Mouse (Mus musculus) adrenal gland (tissue): Measurements from ENCODE around the gene Zfp385b.

Experiments
- intact Hi-C: fragments of 180-260 bp; cut with DNase I; formaldehyde crosslinking; loops from one replicate; pipeline ENCODE4 v1.15.1; 2025
- long read RNA-seq, 2 experiments: library from polyadenylated mRNA; unstranded; transcript quantifications; one replicate each; pipeline ENCODE4 v2.0.0; 2020; ENCODE audit warnings: borderline replicate concordance in 1 of 2; ENCODE audit not compliant: insufficient replicate concordance in 1 of 2

The Zfp385b gene
- long read RNA-seq, experiment 1: 0 reads
- long read RNA-seq, experiment 2: 0 reads

DNA sequence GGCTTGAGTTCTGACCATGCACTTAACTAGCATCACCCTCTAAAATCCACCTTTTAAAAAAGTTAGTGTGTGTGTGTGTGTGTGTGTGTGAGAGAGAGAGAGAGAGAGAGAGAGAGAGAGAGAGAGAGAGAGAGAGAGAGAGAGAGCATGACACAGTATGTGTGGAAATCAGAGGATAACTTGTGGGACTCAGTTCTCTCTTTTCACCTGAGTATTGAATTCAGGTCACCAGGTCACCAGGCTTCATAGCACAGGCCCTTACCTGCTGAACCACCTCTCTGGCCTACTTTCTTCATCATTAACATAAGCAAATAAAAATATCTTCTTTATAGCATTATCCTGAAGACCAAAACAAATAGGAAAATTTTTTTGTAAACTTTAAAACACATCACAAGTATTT lies at the start of gene Zfp385b:
TSS of gene Zfp385b (minus strand) at position 101 of the 400 bp plus-strand sequence.
- intact Hi-C loops: no loop called here

DNA sequence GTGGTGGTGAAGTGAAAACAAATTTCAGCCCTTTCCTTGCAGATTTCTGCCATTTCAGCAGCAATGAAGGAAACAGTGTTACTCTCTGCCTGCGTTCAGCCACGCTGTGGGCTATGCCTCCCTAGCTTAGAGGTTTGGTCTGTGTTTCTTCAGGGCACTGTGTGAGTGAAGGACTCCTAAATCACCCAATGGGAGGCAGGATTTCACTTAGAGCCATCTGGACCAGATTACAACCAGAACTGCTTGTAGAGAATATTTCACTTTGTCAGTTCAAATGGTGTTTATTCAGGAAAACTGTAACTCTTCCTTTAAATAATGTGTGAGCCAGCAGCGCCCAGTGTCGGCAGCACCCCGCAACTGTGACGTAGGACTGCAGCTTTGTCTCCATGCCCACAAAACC lies 44.5 kb upstream of the Zfp385b start:
- intact Hi-C loops: no loop called here

DNA sequence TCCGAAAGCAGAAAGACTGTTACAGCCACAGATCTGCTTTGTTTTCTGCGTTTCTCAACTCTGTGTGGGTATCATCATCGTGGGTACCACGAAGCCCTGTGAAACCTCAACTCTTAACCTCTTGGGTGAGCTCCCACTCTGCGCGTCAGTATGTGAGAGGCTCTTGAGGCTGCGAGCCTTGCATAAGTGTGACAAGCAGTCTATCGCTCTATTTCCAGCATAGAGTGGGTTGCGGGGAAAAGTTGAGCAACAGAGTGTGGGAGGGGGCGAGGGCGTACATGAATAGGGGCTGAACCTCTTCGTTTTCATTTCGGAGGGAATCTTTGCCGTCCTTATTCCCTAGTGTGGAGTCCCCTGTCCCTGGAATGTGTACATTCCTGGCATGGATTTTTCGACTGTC lies 44.1 kb upstream of the Zfp385b start:
- intact Hi-C loops: no loop called here

DNA sequence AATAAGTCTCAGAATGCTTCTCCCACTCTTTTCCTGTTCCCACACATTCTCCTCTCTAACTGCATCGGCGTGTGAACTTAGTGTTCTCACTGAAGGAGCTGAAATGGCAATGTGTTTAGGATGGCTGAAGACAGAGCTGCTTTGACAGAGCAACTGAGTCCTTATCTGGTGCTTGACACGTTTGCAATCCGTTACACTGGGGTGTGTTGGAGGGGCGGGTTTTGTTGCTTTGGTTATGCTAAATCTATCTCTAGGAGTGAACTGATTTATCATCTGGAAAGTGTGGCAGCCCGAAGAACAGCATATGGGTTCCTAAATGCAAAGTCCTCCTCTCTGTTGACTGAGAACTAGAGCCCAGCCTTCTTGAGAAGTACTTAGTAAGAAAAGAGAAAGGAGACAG lies 22.0 kb upstream of the Zfp385b start:
- intact Hi-C loops: no loop called here

DNA sequence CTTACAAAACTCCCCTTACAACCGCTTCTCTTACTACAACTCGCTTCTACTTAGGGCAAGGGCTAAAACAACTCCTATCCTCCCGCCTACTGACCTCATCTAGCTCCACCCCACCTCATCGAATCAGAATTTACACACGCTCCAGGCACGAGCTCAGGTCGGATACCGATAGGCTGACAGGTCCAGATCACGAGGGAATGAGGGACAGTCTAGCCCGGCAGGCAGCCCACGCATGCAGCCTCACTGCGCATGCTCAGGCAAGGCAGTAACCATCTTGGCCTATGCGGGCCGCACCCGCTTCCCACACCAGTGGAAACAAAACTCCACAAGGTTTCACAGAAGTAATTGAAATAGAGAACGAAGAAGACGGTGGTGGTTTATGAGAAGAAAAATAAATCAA lies 20.1 kb upstream of the Zfp385b start:
- intact Hi-C loops: no loop called here

DNA sequence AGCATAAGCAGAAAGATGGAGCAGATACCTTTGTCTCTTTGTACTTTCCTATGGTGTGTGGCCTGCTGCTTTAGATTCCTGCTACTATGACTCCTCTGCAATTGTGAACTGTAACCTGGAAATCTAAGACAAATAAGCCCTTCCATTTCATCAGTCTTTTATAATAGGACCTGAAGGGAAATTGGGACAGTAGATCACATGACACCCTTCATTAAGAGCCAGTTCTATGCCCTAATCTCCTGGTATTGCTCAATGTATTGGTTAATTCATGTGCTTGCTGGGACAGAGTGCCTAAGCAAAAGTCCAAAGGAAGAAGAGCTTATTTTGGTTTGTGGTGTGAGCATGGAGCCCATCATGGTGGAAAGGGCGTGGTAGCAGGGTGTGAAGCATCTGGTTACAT lies 19.2 kb upstream of the Zfp385b start:
- intact Hi-C loops: no loop called here

DNA sequence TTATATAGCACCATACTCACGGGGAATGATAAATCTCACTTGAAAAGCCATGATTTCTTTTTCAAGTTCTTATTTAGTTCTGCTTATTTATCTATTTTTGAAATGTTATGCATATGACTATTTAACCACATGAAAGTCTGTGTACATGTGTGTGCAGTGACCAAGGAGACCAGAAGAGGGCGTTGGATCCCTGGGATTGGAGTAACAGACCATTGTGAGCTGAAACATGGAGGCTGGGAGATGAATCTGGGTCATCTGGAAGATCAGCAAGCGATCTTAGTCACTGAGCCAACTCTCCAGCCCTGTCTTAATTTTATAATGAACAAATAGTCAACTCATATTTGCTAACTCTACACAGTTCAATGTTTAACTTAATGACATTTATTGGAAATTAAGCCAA lies 16.3 kb upstream of the Zfp385b start:
- intact Hi-C loops: no loop called here

DNA sequence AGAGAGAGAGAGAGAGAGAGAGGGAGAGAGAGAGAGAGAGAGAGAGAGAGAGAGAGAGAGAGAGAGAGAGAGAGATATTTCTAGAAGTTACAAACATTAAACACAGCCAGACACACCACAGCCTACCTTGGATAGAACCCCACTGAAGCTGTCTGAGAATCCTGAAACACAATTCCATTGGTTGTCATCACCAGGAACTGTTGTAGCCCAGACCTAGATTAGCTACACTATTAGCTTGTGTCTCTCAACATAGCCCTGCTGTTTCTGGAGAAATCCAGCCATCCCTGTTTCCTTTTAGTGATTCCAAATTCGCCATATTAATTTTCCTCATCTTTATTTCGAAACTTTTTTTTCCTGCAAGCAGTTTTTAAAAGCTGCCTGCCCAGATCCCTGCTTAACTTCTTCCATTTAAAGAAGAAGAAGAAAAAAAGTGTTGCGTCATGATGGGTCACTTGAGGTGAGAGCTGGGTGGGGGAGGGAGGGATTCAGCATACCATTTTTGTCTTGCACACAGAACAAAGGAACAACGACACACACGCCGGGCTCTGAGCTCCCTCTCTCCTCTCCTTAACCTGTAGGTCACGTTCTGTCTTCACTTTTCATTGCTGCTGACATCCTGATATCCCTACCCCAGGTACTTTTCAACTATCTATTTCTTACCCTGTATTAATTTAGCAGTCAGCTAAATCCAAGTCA lies 6.8 kb upstream of the Zfp385b start:
- intact Hi-C loops: no loop called here

DNA sequence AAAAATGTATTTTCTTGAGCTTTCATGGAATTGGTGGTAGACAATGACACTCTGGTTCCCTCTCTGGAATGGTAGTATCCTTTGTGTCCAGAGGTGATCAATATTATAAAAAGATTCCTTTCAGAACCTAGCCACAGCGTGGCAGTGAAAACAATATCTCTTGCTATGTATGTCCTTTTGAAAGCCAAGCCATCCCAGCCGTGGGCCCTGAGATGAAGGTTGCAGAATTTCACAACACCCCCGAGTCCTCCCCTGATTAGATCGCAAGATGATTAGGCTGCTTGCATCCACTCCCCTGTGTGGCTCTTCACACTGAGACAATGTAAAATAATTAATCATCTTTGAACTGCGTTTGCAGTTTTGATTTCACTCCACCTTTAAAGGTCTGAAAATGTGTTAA lies 3.6 kb upstream of the Zfp385b start:
- intact Hi-C loops: no loop called here

DNA sequence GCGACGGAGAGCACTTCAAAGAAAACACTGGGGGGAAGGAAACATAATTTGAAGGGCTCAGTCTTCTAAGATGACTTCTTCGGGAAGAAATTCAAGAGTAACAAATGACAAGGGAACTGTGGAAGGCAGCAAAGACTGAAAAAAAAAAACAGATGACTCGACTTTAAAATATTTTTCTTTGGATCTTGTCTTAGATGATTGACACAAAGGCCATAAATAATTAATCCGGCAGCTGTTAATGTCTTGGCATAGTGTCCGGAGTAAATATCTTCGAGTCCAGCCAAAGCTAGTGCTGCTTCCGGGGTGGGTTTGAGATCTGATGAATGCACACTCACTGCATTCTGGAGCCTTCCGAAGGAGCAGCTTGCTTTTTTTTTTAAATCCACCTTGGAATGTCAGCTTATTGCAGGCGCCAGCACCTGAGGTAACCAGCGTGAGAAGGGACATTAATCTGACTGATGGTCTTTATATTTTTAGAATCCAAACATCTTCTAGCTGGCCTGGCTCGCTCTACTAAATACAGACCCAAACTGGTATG lies 2.0 kb downstream of the Zfp385b start:
- intact Hi-C loops: no loop called here

DNA sequence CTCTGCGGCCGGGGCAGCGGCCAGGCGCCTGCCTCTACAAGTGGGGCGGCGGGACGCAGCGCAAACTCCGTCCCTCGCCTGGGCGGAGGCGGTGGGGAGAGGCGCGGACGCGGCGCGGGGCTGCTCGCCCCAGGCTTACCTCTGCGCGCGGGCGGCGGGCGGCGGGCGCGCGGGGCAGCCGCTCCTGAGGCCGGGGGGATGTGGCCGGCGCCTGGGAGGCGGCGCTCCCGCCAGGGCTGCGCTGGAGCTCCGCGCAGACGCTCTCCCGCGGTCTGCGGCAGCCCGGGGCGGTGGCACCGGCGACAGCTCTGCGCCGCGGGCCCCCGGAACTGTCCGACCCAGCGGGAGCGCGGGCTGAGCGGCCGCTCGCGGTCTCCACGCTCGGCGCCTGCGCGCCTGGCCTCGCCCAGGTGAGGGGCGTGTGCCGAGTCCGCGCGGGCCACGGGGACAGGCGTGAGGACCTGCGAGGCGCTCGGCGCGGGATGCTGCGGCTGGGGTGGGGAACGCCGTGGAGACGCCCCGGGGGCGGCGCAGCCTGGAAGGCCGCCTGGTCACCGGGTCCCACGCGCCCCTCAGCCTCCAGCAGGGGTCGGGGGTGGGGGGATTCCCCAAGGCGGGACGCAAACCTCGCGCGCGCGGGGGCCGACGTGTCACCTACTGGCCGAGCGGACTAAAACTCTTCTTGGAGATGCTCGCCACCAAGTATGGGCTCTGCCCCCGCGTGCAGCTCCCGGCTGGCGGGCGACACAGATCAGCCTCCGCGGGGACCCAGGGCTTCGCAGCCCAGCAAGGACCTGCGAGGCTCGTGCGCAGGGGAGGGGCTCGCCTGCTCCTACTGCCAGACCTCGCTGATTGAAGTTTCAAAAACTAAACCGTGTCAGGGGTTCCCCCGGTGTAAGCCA lies 2.8 kb downstream of the Zfp385b start:
- intact Hi-C loops: no loop called here

DNA sequence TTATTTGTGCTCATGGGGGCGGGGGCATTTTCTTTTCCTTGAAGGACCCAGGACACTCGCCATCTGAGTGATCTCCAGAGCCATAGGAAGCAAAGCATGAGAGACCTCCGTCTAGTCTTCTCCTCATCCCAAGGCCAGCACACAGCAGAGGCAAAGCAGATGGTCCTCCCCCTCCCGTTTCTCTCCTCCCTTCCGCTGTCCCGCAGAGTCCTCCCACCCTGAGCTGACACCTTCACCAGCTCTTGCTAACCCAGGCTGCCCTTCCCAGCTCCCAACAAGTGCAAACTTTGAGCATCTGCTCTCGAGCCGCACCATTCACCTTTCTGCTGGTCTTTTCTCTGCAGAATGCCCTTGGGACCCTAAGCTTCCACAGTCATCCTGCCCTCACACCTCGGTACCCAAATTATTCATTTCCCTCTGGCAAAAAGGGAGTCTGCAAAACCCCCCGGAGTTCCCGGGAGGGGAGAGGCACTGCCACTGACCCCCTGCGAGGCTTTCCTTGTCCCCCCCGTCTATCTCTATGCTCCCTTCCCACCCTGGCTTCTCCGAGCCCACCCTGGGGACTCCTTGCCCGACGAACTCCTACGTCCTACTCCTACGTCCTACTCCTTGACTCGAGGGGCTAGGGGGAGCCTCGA lies 3.5 kb downstream of the Zfp385b start:
- intact Hi-C loops: no loop called here

DNA sequence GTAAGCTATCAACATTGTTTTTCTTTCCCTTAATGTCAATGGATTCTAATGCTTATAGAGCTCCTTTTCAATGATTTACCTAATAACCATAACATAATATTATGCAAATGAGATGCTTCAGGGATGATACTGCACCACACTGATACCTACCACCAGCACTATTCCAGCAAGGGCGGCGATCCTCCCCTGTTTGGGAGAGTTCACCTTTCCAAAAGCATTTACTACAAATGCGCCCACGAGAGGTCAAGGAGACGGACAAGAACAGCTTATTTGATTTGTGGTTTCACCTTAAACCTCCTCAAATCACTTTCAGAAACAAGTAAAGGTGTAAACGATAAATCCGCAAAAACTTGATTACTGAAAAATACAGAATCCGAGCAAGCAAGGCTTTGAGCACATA lies 4.5 kb downstream of the Zfp385b start:
- intact Hi-C loops: no loop called here

DNA sequence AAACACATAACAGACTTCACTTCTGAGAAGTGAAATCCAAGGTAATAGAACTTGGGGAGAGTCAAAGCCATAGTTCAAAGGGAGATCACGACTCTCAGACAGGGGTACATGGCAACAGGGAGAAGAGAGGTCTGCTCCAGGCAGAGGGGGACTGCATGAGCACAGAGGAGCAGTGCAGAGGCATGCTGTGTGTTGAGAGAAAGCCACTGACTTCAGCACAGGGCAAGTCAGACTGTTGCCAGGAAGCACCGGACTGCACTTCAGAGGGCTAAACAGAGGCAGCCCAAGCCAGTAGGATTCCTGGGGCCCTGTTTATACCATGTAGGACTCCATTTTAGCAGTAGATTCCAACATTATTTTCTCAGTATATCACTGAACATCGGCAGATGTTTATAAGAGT lies 6.4 kb downstream of the Zfp385b start:
- intact Hi-C loops: no loop called here

DNA sequence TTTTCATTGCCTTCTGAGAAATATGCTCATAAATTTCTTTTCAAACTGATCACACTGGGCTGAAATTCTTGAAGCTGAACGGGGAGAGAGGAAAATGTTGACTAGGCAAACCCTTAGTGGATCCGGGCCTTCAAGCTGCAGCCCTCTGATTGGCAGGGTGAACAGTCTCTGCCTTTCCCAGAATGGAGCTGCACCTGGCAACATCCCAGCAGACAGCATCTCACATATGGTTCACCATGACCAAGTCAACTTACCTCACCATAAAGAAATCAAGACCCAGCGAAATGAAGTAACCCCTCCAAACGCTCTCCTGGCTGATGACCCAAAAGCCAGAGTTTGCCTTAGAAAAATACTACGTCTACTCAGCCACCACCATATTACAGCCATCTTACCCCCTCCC lies 8.7 kb downstream of the Zfp385b start:
- intact Hi-C loops: no loop called here

DNA sequence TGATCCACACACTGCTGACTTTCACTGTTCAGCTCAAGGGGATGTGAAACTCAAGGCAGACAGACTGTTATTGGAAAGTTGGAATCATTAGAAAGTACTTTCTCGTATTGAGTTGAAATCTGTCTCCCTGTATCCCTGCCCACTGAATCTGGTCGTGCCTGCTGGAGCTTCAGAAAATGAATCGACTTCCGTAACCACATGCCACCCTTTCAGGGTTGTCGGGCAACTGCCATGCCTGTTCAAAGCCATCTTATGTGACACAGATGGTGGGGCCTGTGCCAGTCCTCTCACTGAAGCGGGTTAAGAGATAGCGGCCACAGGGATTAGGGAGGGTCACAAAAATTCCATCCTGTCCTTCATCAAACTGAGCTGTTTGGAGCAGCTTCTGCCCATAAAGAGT lies 14.7 kb downstream of the Zfp385b start:
- intact Hi-C loops: no loop called here

DNA sequence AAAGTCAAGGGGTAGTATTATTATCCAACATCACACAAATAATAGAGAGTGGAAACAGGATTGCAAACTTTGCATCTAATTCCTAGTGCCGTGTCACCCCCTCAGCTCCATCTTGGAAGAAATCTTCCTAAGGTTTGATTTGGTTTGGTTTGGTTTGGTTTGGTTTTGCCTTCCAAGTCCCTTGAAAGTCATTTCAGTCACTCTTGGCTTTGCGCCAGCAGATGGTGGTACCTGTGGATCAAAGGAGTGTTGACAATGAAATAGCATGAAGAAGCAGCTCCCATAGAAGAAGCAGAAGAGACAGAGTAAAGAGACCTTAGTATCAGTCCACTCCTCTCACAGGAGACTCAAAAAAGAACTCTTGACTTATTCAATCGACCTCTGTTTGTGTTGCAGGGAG lies 17.1 kb downstream of the Zfp385b start:
- intact Hi-C loops: no loop called here

DNA sequence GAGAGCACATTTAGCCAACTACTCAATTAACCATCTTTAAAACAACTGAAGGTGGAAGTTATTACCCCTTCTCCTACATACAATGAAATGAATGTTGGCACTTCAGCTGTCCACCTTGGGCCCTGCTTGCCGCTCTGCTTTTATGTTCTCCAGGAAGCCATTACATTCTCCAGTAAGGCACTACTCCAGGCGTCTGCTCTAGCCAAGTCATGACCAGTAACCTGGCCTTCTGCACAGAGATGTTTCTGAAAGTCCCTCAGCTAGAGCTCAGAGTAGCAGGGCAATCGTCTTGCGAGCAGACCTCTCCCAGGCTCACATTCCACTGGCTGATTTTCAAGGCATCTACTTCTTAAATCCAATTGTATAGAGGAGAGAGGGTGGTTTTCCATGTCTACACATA lies 18.0 kb downstream of the Zfp385b start:
- intact Hi-C loops: no loop called here

DNA sequence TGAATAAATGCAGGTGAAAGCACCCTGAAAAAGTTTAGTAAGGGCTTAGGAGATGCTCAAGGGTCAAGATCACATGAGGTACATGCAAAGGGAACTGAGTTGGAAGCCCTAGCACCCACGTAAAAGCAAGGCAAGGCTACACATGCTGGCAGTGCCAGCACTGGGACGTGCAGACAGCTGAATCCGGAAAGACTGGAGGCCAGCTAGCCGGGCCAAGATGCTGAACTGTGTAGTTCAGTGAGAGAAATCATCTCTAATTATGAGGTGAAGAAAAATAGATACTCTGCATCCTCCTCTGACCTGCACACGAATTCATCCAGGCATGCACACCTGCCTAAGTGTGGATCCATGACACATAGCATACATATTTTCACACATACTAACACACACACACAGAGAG lies 18.4 kb downstream of the Zfp385b start:
- intact Hi-C loops: no loop called here

DNA sequence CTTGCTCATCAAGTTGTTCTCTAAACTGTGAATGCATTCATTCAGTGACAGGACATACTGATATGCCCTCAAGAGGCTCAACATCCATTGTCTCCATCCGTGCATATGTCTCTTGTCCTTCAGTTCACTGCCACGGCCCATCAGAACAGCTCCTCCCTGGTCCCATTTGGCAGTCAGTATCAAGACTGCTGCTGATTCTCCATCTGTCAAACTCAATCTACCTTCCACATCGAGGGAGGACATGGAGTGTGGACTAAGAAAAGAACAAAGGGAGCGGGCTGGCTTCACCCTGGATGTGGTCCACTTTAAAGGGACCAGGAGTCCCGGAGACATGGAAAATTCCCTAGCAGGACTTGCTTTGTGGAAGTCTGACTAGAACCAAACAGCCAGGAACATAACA lies 22.2 kb downstream of the Zfp385b start:
- intact Hi-C loops: loop anchor here (5.0 kb wide), 1 partner anchor 225 kb away; no protein-coding TSS in a partner anchor

DNA sequence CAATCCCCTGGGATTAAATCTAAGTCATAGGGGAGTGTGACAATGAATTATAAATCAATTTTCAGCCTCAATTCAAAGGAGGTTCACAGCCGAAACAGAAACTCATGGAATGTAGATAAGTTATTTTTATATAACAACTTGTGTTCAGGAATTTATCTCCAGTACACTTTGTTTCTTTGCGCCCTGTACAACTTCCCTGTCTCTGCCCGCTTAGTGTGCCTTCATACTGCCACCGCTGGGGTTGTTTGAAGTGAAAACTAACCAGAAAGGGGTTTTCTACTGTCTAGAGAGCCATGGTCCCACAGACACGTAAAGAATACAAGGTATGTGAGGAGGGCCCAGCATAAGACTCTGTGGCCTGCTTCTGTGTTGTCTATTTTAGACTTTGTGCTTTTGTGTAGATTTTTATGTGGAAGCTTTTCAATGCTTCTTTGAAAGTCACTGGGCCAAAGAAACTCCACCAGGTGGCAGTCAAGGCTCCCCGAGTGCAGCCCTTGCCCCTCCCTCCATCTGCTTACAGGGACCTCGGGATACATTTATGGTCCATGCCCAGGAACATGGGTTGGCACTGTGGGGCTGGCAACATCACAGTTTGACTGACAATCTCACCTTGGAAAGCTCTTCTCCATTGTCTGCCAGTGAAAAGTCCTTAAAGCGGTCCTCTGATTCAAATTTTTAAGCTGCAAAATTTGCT lies 23.4 kb downstream of the Zfp385b start:
- intact Hi-C loops: loop anchor here (5.0 kb wide), 1 partner anchor 226 kb away; no protein-coding TSS in a partner anchor
